Mouse (Mus musculus) macrophage (primary cell): ENCODE data around the gene Egf. TPM values are rescaled to one million over a fixed set of nuclear protein-coding genes. Genes with fewer than 3 reads are reported as not detected.
"Not testable (repeated sequence)": the region's sequence is repeated elsewhere in the genome, so short reads cannot be mapped to it uniquely, and the experiment has no call there.

Experiments used
- H3K27ac ChIP-seq: fragments of 350-480 bp; formaldehyde crosslinking; 2 replicates; pipeline ENCODE4 v1.9.0; 2021
- H3K36me3 ChIP-seq: fragments of 350-480 bp; formaldehyde crosslinking; 2 replicates; pipeline ENCODE4 v1.9.0; 2021; ENCODE audit errors: inconsistent target
- H3K4me3 ChIP-seq: fragments of 350-480 bp; formaldehyde crosslinking; 2 replicates; pipeline ENCODE4 v1.9.0; 2021; ENCODE audit errors: inconsistent target
- H3K79me2 ChIP-seq: fragments of 350-480 bp; formaldehyde crosslinking; 2 replicates; pipeline ENCODE4 v1.9.0; 2021; ENCODE audit errors: inconsistent target
- WGBS: methylation state at CpG from one replicate; pipeline ENCODE4 v1.1.7; 2026; ENCODE audit warnings: inconsistent platforms; ENCODE audit not compliant: missing documents; 5-methylcytosine and 5-hydroxymethylcytosine counted together
- polyA plus RNA-seq: library from polyadenylated mRNA; stranded (reverse); fragments of 250-400 nt; gene quantifications from 3 replicates; pipeline ENCODE4 v1.2.4, GENCODE M21; 2018; ENCODE audit warnings: inconsistent platforms
- total RNA-seq, 78 experiments: library from RNA; depleted of rRNA; stranded (reverse); fragments of 250-400 nt; gene quantifications; 1 replicate in 9 of 78; 2 replicates in 24 of 78; 3 replicates in 43 of 78; 4 replicates in 2 of 78; pipeline ENCODE4 v1.2.4; 2018; ENCODE audit warnings: inconsistent platforms in 56 of 78

Gene Egf
- total RNA-seq (2018; cell fraction: chromatin; rRNA removed) = 10 to 100 TPM in 7 of 26 experiments, 1 to 10 TPM in 18, under 1 TPM in 1; 0.49 to 12.3 (median 7.7) TPM
- under 1 TPM in 25 of 26 experiments, not detected in 1; 0.05 to 0.62 (median 0.18) TPM for total RNA-seq (2018; cell fraction: cytosol; rRNA removed)
- 1 to 10 TPM in 19 of 26 experiments, under 1 TPM in 7; 0.17 to 7.8 (median 3.8) TPM for total RNA-seq (2018; cell fraction: nucleus; rRNA removed)
- 0.33 to 0.53 TPM (median 0.47 TPM) in 3 replicates for polyA plus RNA-seq

DNA sequence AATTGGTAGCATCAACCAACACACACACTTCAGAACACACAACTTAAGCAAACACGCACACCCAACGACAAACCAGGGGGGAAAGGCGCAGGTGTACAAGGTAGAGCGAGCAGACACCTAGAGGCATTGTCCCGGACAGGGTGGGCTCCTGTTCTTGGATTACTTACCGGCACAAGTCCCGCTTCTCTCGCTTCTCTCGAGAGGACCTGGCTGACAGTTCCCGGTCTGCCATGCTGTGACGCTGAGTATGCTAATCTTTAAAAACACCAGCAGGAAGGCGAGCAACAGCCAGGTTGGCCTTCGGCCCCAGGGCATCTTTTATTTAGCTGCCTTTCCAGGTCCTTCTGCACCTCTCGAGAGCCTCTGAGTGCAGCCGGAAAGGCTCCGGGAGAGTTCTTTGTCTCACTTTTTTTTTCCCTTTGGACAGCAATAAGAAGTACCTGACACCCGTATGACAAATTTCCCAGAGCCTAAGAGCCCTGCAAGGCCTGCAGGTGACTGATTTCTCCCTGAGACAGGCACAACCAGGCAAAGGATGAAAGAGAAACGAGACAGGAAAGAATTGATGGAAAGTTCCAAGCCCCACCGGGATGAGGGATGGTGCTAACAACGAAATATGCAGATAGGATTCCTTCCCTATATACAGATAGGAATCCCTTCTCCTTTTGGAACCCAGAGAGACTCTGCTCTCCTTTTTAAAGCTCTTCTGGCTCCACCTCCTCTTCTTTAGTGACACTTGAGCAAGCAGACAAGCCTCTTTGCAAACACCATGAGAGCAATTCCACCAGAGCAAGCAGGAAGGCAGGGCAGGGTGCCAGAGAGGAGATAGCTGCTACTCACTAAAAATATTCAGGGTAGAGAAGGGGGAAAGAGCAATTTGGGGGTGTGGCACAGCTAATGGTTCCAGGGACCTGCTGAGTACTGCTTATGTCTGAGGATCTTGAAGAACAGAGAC lies at the start of gene Egf:
Gene Egf, minus strand, starts transcription at position 667 of the 955 bp plus-strand sequence.
- 13% methylated on average over 20 of the region's 20 CpGs for WGBS
- no peak within 1 kb of the TSS for H3K27ac ChIP-seq
- H3K79me2 ChIP-seq = no peaks in the 10 kb centered on the region
- H3K4me3 ChIP-seq = no peak within 1 kb of the TSS
- no peaks in the 10 kb centered on the region for H3K36me3 ChIP-seq

DNA sequence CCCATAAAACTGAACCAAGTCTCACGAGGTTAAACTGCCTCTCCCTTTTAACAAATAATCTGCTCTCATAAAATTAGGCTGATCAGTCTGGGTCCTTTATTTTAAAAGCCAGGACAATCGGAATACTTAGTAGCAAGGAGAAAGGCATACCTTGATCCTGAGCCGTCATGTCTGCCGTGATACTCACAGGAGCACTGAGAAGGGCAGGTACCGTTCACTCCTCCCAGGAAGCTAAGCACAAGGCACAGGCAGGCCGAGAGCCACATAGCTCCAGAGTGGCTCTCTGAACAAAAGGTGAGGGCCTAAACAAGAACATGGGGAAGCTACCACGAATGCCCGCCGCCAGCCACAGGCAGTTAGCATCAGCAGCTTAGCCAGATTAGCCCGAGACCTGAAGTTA lies 48.6 kb upstream of the Egf start, which contains the start of gene Lrit3:
Gene Lrit3, minus strand, starts transcription at position 266 of the 400 bp plus-strand sequence.
- Histone ChIP-seq H3K4me3 (no peak within 1 kb of the TSS), H3K79me2 (no peaks in the 10 kb centered on the region), H3K36me3 (no peaks in the 10 kb centered on the region), H3K27ac (no peak within 1 kb of the TSS)
- 87% methylated on average over 10 of the region's 10 CpGs for WGBS

DNA sequence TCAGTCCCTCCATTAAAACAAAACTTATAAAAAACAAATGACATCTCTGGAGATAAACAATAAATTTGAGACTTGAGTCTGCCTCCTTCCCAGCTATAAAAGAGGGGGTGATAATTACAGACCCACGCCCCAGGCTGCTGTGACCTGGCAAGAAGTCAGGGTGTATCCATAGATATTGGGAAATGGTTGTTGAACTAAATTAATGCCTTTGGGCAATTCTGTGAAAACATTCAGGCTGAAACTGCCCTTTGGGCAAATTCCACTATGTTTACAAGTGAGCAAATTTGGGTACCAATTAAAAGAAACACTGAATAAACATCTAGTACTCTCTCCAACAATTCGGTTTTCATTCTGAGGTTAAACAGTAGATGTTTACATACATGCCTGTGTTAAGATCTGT lies 43.9 kb upstream of the Egf start:
- Histone ChIP-seq H3K27ac (no peak overlapping the region), H3K36me3 (no peaks in the 10 kb centered on the region), H3K79me2 (no peaks in the 10 kb centered on the region), H3K4me3 (no peak overlapping the region)
- 80% methylated on average over 2 of the region's 2 CpGs for WGBS

DNA sequence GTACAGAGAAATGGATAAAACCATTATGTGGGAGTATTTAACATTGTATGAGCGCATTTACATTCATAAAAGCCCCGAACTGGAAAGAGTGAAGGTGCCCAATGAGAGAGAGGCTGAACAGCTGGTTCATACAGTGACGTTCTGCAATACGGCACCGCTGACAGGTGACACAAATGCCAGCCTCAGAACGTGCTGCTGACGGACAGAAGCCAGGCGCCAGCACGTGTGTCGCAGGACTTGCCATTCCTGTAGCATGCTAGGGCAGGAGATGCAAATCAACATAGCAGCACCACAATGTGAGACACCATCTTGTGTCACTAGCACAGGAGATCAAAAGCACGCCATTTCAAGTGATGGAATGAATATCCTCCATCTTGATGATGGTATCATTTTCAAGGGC lies 43.4 kb upstream of the Egf start:
- Histone ChIP-seq H3K27ac (no peak overlapping the region), H3K79me2 (no peaks in the 10 kb centered on the region), H3K4me3 (no peak overlapping the region), H3K36me3 (no peaks in the 10 kb centered on the region)
- 88% methylated on average over 11 of the region's 11 CpGs for WGBS

DNA sequence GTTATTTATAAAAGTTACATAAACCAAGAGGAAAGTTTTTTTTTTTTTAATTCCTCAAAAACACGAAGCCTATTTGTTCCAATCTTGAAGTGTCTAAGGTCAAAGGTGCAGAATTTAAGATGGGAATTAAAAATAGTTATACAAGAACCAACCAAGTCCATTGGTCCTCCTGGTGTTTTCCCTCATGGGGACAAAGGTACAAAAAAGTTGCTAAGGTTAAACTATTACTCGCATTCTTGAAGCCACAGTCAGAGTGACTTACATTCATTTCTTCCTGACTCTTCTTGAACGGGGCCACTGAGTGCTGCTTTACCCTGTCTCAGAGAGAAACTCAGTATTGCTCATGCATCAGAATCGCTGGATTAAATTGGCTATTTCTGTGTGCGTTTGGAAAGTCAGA lies 42.2 kb upstream of the Egf start:
- no peaks in the 10 kb centered on the region for H3K36me3 ChIP-seq
- no peaks in the 10 kb centered on the region for H3K79me2 ChIP-seq
- 79% methylated on average over 5 of the region's 5 CpGs for WGBS
- H3K4me3 ChIP-seq = no peak overlapping the region
- no peak overlapping the region for H3K27ac ChIP-seq

DNA sequence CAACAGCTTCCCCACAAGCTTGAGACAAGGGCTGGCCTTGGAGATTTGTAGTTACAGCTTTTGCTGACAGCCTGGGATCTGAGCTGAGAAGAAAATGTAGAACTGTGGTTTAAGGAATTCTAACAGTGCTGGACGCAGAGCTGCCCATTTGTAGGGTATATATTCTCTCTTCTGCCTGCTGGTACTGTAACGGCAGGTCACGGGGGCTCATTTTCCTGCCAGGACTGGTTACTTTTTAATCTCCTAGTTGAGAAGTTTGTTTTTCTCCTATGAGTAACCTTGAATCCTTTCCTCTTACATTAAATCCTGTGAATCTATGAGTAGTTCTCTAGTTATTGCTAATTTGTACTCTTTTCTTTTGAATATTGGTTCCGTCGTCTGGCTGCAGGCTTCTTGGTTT lies 38.7 kb upstream of the Egf start:
- Histone ChIP-seq H3K36me3 (no peaks in the 10 kb centered on the region), H3K79me2 (no peaks in the 10 kb centered on the region), H3K4me3 (no peak overlapping the region), H3K27ac (no peak overlapping the region)
- 93% methylated on average over 5 of the region's 5 CpGs for WGBS

DNA sequence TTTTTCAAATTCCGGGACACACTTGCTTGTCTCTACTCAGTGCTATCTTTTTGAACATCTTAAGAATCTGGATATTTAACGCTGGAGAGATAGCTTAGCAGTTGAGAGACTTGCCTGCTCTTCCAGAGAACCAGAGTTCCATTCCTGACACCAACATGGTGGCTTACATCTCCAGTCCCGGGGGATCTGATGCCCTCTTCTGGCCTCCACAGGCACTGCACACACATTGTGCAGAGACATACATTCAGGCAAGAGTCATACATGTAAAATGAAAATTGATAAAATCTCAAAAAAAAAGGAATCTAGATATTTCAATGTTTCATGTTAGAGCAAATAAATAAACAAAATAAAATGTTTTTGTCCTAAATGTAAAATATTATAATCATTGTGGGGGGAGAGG lies 27.6 kb upstream of the Egf start:
- Histone ChIP-seq H3K4me3 (no peak overlapping the region), H3K36me3 (no peaks in the 10 kb centered on the region), H3K79me2 (no peaks in the 10 kb centered on the region), H3K27ac (no peak overlapping the region)
- WGBS = 87% methylated on average over 3 of the region's 3 CpGs

DNA sequence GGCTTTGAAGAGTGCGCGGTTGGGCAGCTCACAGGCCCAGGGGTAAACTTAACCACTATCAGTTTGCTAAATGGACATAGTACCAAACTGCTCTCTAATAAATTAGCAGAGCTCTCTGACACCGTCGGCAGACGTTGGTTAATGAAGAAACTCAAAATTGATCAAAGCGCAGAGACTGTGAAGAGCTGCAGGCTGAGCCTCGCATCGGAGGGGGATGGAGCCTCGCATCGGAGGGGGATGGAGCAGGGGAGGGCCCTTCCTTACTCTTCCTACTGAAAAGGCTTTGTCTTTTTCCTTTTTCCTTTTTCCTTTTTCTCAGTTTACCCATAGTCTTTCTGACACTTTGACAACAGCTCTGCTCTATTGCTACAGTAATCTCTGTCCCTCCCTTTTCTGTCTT lies 26.3 kb upstream of the Egf start:
- Histone ChIP-seq H3K27ac (no peak overlapping the region), H3K79me2 (no peaks in the 10 kb centered on the region), H3K36me3 (no peaks in the 10 kb centered on the region), H3K4me3 (no peak overlapping the region)
- WGBS = 71% methylated on average over 10 of the region's 10 CpGs

DNA sequence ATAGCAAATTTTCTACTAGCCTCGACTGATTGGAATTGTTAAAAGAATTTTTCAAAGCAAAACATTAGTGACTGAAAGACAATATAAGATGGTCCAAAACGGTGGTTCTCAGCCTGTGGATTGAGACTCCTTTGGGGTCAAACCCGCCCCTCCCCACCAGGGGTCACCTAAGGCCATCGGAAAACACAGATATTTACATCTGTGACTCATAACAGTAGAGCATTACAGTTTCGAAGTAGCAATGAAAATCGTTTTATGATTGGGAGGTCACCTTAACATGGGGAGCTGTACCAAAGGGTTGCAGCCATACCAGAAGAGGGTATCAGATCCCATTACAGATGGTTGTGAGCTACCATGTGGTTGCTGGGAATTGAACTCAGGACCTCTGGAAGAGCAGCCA lies 16.1 kb upstream of the Egf start:
- WGBS = 80% methylated on average over 6 of the region's 6 CpGs
- no peak overlapping the region for H3K4me3 ChIP-seq
- H3K79me2 ChIP-seq = no peaks in the 10 kb centered on the region
- no peak overlapping the region for H3K27ac ChIP-seq
- no peaks in the 10 kb centered on the region for H3K36me3 ChIP-seq

DNA sequence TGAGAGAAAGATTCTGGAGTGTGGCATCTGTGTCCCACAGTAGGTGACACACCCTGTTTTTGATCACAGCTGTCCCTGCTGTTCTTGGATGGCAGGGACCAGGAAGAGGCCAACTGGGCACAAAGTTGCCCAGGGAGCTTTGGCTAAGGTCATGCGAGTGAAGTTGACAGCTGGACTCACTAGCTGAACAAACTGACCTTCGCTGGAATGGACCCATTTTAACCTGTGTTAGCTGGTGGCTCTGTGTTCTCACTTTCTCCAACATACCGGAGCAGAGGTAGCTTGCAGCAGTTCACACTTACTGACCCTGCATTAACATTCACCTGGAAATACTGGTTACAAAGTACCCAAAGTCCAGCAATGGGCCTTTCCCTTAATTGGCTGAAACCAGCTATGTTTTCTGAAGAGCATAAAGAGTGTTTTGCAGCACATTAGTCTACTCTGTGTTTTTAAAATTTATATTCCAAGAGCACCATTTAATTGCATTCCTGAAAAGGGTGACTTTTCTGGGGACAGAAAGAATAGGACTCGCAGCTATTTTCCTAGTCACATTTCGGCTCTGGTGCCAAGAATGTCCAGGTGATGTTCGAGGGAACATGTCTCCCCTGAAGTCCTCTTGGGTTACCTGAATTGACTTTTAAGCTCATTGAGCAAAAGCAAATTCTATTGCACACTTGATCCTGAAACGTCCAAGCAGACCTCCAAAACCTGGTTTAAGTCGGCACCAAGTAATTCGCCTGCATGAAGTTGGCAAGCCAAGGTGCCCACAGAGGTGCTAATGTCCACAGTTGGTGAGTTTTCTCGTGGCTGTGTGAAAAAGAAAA lies 12.1 kb upstream of the Egf start:
- H3K36me3 ChIP-seq = no peaks in the 10 kb centered on the region
- 82% methylated on average over 10 of the region's 10 CpGs for WGBS
- H3K4me3 ChIP-seq = no peak overlapping the region
- H3K79me2 ChIP-seq = no peaks in the 10 kb centered on the region
- no peak overlapping the region for H3K27ac ChIP-seq

DNA sequence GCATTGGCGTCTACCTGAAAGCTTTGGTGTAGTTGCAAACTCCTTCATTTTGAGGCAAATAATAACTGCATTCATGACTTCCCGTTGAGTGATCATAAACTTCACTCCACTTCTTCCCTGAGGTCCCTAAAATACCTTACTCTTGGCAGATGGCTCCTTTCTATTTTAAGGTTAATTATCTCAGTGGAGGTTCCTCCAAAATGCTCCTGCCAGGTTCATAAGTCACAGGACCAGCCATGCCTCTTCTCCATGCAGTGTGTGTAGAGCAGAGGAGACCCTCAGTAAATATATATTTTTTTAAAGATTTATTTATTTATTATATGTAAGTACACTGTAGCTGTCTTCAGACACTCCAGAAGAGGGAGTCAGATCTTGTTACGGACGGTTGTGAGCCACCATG lies 11.0 kb upstream of the Egf start:
- Histone ChIP-seq H3K79me2 (no peaks in the 10 kb centered on the region), H3K27ac (no peak overlapping the region), H3K4me3 (no peak overlapping the region), H3K36me3 (no peaks in the 10 kb centered on the region)
- 88% methylated on average over 2 of the region's 4 CpGs for whole genome bisulfite sequencing

DNA sequence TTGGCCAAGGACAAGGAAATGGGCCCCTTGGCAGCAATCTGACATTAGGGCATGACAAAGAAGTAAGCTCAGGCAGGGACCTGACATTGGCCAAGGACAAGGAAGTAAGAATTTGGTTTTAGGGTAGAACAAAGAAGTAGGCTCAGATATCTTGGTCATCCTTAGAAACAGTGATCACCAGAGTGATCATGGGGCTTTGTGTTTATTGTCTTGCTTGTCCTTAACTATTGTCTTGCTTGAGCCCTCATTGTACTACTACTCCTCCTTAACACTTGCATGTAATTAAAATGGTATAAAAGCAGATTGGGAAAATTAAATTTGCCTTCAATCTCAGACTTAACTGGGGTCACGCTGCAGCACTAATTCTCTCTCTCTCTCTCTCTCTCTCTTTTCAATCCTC lies 2.5 kb upstream of the Egf start:
- 82% methylated on average over 1 of the region's 1 CpGs for WGBS

DNA sequence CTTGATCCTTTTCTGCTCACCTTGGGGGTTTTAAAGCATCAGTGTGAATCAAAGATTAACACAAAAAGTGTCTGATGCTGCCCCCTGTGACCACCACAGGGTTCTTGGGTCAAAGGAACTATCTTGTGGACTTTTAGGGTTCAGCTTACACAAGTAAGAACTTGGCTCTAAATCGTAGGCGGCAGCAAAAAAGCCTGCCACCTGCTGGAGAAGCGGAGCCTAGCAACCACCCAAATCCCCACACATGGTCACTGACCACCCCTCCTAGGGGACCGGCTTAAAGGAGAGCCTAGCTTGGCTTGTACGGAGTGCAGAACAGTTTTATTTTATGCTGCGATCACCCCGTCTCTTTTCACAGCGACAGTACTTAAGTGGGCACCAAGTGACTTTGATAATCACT lies 10.3 kb downstream of the Egf start:
- Histone ChIP-seq H3K36me3 (no peaks in the 10 kb centered on the region), H3K79me2 (no peaks in the 10 kb centered on the region), H3K27ac (no peak overlapping the region), H3K4me3 (no peak overlapping the region)
- 33% methylated on average over 4 of the region's 8 CpGs for WGBS

More for the DNA sequence above, 2.5 kb upstream of the Egf start:
- H3K27ac ChIP-seq, H3K4me3 ChIP-seq, H3K36me3 ChIP-seq, H3K79me2 ChIP-seq: not testable (repeated sequence)

DNA sequence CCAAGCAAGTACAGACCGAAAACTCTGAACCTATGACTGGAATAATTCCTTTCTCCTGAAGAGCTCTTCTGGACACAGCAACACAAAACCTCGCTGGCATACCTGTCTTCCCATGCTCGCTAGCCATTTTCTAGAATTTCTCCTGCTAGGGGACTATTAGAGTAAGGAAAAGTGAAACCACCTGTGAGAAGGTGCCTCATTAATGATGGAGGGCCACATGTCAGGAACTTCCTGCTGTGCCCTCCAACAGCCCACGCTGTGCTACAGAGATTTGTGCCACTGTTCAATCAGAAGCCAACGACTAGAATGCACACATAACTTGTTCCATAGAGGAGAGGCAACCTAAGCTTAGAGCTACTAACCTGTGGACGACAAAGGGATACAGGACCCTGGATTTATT lies 12.3 kb downstream of the Egf start:
- WGBS = 63% methylated on average over 6 of the region's 6 CpGs
- Histone ChIP-seq H3K79me2 (no peaks in the 10 kb centered on the region), H3K4me3 (no peak overlapping the region)

More for the DNA sequence above, 12.3 kb downstream of the Egf start:
- Histone ChIP-seq H3K27ac (no peak overlapping the region), H3K36me3 (no peaks in the 10 kb centered on the region)
